Mouse (Mus musculus) C2C12 (cell line): ENCODE results near the gene Oosp1. TPM values are rescaled to one million over a fixed set of nuclear protein-coding genes. Genes with fewer than 3 reads are reported as not detected.

Experiments used
- H3K27me3 ChIP-seq: one replicate; pipeline ENCODE4 v1.6.1; 2011; ENCODE audit not compliant: control insufficient read depth, insufficient read depth, insufficient read length
- H3K36me3 ChIP-seq: one replicate; pipeline ENCODE4 v1.6.1; 2011; ENCODE audit not compliant: control insufficient read depth, insufficient read depth
- H3K4me3 ChIP-seq: one replicate; pipeline ENCODE4 v1.5.1; 2011; ENCODE audit warnings: mild to moderate bottlenecking, control low read depth; ENCODE audit not compliant: poor library complexity, insufficient read depth, severe bottlenecking
- H3K79me2 ChIP-seq: one replicate; pipeline ENCODE4 v1.6.1; 2011; ENCODE audit not compliant: control insufficient read depth, insufficient read depth
- H3K79me3 ChIP-seq: one replicate; pipeline ENCODE4 v1.6.1; 2011; ENCODE audit warnings: low read depth, control low read depth
- H3ac ChIP-seq: one replicate; pipeline ENCODE3; 2011; ENCODE audit warnings: low read depth; ENCODE audit not compliant: control insufficient read depth, insufficient read length
- CEBPB ChIP-seq: IDR thresholded peaks from one replicate; pipeline ENCODE4 v1.6.1; 2011; ENCODE audit warnings: low read depth, mild to moderate bottlenecking, control low read depth, moderate library complexity
- CTCF ChIP-seq: IDR thresholded peaks from one replicate; pipeline ENCODE4 v1.5.1; 2011; ENCODE audit not compliant: control insufficient read depth, insufficient read depth, insufficient read length
- FOSL1 ChIP-seq: IDR thresholded peaks from one replicate; pipeline ENCODE4 v1.8.0; 2011; ENCODE audit warnings: mild to moderate bottlenecking, low read length; ENCODE audit not compliant: poor library complexity, insufficient read depth, severe bottlenecking
- MAX ChIP-seq: IDR thresholded peaks from one replicate; pipeline ENCODE4 v1.6.1; 2011; ENCODE audit warnings: mild to moderate bottlenecking, control low read depth
- MYOD1 ChIP-seq: IDR thresholded peaks from one replicate; pipeline ENCODE4 v1.6.1; 2011; ENCODE audit warnings: low read depth; ENCODE audit not compliant: control insufficient read depth, insufficient read length
- MYOG ChIP-seq: IDR thresholded peaks from one replicate; pipeline ENCODE4 v1.6.1; 2011; ENCODE audit not compliant: control insufficient read depth, insufficient read length; ENCODE audit errors: extremely low read depth
- USF1 ChIP-seq: IDR thresholded peaks from one replicate; pipeline ENCODE4 v1.6.1; 2011; ENCODE audit warnings: low read depth, mild to moderate bottlenecking, control low read depth, moderate library complexity
- polyA plus RNA-seq: library from polyadenylated mRNA; unstranded; fragments of >200 nt; fragmentation: generic; extraction: Trizol; gene quantifications from one replicate; pipeline ENCODE4 v1.2.1, GENCODE M21; 2012; ENCODE audit warnings: missing spikeins

Oosp1 gene
- polyA plus RNA-seq, 1 experiment, result not detected

GRCm38 (mm10) chr19:11617983-11618382 lies 73.0 kb downstream of the Oosp1 start:
- Histone ChIP-seq H3K79me3 (no peaks in the 10 kb centered on the region), H3K36me3 (no peaks in the 10 kb centered on the region), H3K79me2 (no peaks in the 10 kb centered on the region), H3K4me3 (no peak overlapping the region), H3ac (no peak overlapping the region), H3K27me3 (no peaks in the 10 kb centered on the region)
- TF ChIP-seq MYOG (no peak), CEBPB (no peak), FOSL1 (no peak), CTCF (no peak), MAX (no peak), USF1 (no peak), MYOD1 (no peak)

Other genes with a start within 250 kb of the Oosp1 start
- gene Ms4a4b, start 247.6 kb downstream of the Oosp1 start, polyA plus RNA-seq, result not detected
- gene Ms4a6c, start 221.8 kb downstream of the Oosp1 start, polyA plus RNA-seq, result not detected
- not detected for gene Gm8369, start 205.2 kb downstream of the Oosp1 start, polyA plus RNA-seq
- not detected for gene Ms4a6b, start 174.6 kb downstream of the Oosp1 start, polyA plus RNA-seq
- gene Ms4a4d, start 154.3 kb downstream of the Oosp1 start, polyA plus RNA-seq, result not detected
- gene Ms4a6d, start 86.3 kb downstream of the Oosp1 start, polyA plus RNA-seq, result not detected
- not detected for gene Ms4a2, start 67.4 kb downstream of the Oosp1 start, polyA plus RNA-seq
- not detected for gene Ms4a3, start 50.3 kb downstream of the Oosp1 start, polyA plus RNA-seq
- gene Oosp2, start 30.6 kb downstream of the Oosp1 start, polyA plus RNA-seq, result not detected
- not detected for gene Oosp3, start 5.9 kb upstream of the Oosp1 start, polyA plus RNA-seq
- gene Gif, start 56.4 kb upstream of the Oosp1 start, polyA plus RNA-seq, result not detected
- gene Mrpl16, start 79.2 kb upstream of the Oosp1 start, polyA plus RNA-seq, result 60.5 TPM
- gene Stx3, start 128.3 kb upstream of the Oosp1 start, polyA plus RNA-seq, result 5.4 TPM
- not detected for gene Olfr1417, start 148.1 kb upstream of the Oosp1 start, polyA plus RNA-seq
- not detected for gene Olfr1418, start 169.9 kb upstream of the Oosp1 start, polyA plus RNA-seq
- gene Olfr1419, start 184.0 kb upstream of the Oosp1 start, polyA plus RNA-seq, result not detected
- gene Olfr1420, start 195.4 kb upstream of the Oosp1 start, polyA plus RNA-seq, result not detected
- gene Patl1, start 221.2 kb upstream of the Oosp1 start, polyA plus RNA-seq, result 13.3 TPM